Mouse (Mus musculus) urinary bladder, postnatal 4 days (tissue): ENCODE measurements around the gene Ocrl.

Source experiments
- DNase-seq, 2 experiments: peaks; one replicate each; pipeline ENCODE4 v3.0.0; 2021 to 2022; ENCODE audit warnings: low spot score in 2 of 2

Gene Ocrl

DNA sequence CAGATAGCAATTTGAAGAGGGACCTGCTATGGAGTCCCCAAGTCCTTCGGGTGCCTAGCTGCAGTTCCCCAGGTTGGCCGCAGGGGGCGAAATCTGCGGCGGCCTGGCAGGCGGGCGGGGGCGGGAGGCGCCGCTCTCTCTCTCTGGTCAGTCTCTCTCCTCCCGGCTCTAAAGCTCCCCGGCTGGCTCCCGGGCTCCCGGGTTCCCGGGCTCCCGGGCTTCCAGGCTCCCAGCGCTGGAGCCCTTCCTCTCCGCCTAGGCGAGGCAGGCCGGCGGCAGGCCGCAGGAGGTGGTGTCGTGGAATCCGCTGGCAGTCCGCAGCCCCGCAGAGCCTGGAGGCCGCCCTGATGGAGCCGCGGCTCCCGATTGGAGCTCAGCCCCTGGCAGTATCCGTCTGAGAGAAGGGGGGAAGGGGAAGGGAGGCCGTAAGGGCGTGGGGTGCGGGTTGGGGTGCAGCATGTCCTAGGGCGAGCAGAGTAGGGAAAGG lies at the start of gene Ocrl:
Gene Ocrl (plus strand): TSS at position 82 of the 487 bp plus-strand sequence.
- DNase-seq, result peak; percentile 62 to 75

DNA sequence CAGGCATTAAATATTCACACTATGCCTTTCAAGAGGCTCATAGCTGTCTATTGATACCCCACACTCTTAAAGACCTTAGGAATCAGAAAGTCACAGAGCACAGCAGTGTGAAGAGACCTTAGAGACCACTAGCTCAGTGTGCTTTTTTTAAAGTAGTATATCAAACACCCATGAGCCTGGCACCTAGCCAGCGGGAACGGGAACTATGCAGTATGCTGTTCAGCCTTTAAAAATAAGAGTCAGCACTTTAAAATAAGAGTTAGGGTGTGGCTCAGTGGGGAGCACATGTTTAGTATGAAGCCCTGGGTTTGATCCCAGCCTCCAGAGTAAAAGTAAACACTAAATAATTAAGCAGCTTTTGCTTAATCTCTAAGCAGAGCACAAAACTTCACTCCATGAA lies 32.1 kb upstream of the Ocrl start:
- DNase-seq, result peak; percentile 20 to 75

DNA sequence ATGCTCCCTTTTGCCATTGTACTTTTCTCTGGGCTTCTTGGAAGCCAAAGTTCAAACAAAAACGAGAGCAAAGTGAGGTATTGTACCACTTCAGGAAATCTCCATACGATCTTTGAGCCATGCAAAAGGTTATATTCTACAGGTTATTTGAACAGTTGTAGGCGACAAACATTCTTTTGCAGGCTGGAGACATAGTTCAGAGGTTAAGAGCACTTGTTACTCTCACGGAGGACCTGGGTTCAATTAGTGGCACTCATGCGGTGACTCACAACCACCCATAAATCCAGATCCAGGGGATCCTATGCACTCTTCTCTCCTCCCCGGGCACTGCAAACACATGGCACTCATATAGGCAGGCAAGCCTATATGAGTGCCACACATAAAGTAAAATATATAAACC lies 29.4 kb upstream of the Ocrl start:
- DNase-seq, result no peak

DNA sequence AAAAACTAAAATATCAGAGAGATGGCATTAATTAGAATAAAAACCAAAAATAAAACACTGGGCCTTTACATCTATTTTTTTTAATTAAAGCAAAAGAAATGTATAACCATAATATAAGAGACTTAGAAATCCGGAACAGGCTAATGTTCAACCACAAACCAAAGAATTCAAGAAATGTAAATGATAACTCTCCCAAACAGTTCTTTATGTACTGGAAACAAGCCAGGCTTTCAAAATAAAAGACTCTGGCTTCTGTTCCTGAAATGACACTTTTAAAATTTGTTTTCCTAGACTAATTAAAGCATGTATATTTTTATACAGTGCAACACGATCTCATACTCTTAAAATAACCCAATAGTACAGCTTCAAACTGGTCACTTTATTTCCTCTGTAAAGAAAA lies 24.8 kb upstream of the Ocrl start:
- no peak for DNase-seq

DNA sequence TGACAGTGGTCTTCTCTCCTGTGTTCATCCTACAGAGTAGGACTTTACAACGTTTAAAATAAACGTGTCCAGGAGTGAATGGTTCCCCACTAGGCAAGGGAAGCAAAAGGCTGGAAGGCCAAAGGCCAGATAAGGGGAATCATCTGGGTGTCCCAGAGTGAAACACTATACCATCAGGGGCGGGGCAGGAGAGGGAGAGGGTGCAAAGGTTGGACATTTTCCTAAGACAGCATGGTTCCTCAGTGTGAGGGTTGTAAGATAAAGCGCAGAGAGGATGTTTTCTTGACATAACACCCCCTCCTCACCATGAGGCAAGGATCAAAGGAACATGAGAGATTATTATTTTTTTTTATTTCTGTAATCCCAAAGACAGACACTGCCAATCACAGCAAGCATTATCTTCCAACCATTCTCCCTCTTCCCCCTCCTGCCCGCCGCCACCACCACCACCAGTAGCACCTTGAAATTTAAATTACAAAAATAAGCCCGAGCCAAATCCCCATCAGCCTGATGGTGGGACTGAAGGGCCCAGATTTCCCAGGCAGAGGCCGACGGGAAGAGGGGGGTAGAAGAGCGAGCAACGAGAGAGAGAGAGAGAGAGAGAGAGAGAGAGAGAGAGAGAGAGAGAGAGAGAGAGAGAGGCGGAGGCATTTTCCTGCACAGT lies 20.8 kb upstream of the Ocrl start:
- DNase-seq, result no peak

DNA sequence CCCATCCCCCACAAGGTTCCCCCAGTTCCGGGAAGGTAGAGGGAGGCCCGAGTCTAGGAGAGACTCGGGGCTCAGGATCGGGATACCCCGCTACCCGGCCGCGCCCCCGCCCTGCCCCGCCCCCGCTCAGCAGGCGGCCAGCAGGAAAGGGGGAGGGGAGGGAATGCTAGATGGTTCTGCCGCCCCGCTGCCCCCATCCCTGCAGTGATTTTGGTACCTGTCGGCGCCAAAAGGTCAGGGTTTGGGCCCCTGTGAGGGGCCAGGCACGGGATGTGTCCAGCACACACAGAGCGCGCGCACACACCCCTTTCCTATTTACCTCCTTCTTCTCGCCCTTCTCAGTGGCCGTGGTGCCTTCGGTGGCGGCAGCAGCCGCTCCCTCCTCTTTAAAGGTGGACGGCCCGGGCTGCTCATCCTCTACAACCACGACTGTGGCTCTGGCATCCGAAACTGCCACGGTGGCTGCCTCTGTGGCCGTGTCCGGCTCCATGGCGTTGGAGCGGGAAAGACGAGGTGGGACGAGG lies 20.2 kb upstream of the Ocrl start:
- peak in 1 of 2 experiments; percentile 59 for DNase-seq

DNA sequence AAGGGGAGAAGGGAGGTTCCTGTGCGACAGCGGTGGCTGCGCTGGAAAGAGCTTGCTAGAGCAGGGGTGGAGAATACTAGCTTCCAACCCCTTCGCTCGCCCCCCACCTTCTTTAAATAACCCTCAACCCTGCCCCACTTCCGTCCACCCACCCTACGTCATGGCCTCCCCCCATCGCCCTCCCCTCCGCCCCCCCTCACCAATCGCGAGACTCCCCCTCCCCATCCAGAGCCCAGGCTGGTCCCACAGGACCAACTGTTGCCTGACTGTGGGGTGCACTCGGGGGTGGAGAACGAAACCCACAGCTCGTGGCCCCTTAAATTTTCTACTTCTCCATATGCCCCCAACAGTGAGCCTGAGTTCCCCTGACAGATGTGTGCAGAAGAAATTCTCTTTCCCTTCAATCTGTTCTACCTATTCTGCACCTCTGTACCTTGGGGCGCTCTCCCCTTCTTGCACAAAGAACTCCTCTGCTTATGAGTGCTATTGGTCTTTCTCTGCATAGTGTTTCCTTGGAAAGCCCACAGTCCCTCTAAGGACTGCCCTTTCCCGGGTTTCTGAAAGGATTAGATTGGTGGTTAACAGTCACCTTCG lies 19.7 kb upstream of the Ocrl start, which contains the start of gene Smarca1:
Gene Smarca1 (minus strand): TSS at position 544 of the 594 bp plus-strand sequence.
- no peak for DNase-seq

DNA sequence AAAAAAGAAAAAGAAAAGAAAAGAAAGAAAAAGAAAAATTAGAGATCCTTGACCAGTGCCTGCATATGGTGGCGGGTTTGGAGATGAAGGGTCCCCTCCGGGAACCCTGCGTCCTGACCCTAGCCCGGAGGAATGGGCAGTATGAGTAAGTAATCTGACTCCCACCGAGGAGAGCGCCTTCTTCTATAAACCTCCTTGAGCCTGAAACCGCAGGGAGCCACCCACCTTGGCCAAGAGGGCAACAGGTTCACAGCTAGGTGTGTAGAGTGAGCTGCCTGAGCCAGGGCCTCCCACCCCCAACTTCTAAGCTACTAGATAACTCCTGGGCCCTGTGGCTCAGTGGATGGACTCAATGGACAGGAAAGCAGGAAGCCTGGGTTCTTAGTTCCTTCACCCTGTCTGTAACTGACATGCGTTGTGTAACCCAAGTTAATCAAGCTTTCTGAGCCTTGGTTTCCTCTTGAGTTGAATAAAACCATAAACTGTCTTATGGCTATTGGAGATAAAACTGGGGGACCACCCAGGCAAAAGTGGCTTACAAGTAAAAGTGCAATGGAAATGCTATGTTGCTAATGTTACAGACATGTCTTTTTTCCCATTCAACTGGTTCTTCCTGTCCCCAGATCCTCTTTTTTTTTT lies 836 bp downstream of the Ocrl start:
- no peak for DNase-seq

DNA sequence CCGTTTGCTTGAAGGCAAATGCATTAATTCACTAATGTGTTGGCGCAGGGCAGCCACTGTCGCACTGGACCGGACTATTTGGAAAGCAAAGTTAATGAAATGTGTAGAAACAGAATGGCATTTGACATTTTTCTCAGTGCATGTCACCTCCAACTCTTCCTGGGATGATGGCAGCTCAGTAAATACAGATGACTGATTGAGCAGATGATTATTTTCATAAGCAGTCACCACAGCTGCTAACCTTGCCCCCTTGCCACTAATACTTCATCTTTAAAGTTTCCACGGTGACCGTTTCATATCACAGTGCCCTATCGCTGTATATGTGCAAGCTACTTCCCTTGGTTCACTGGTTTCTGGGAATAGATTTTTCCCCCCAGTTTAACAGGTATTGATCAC lies 1.4 kb downstream of the Ocrl start:
- DNase-seq, result no peak

DNA sequence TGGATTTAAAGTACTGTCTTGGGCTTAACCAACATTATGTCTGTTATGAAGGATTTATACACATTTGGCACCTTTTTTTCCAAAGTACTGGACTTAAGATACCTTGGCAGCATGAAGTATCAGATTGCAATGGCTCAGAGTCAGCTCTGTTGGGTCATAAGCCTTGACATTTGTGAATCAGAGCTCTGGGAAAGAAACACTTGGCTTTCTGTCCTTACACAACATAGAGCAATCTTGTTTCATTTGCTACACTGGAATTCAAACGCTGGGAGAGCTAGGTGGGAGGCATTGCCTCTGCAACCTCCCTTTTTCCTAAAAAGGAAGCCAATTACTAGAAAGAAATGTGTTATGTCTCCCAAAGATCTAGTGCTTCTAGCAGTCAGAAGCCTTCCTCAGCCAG lies 4.6 kb downstream of the Ocrl start:
- no peak for DNase-seq

DNA sequence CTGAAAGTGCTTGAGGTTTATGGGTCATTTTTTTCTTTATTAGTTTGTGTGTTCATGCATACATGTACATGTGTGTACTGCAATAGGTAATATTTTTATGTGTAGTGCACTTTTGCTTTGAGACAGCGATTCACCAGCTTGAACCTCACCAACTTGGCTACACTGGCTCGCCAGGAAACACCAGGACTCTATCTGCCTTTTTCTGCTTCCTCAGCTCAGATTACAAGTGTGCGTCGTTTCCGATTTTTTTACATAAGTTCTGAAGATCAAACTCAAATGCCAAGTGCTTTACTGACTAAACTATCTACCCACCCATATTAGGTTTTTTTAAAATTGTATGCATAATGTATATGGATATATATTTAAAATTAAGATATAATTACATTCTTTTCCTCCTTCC lies 8.4 kb downstream of the Ocrl start:
- no peak for DNase-seq

DNA sequence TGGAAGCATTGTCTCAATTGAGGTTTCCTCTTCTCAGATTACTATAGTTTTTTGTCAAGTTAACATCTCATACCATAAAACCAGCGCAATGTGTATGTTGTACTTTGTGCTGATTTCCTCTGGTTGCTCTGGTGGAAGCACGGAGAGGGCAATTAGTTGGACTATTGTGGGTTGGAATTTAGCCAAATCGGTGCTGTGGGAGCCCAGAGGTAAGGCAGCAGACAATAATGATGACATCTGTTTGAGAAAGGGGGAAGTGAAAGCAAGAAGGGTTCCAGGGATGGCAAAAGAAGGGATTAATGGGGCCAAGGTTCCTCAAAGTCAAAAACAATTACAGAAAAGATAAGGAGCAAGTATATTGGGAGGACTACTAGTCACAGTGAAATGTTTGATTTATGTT lies 15.8 kb downstream of the Ocrl start:
- no peak for DNase-seq

DNA sequence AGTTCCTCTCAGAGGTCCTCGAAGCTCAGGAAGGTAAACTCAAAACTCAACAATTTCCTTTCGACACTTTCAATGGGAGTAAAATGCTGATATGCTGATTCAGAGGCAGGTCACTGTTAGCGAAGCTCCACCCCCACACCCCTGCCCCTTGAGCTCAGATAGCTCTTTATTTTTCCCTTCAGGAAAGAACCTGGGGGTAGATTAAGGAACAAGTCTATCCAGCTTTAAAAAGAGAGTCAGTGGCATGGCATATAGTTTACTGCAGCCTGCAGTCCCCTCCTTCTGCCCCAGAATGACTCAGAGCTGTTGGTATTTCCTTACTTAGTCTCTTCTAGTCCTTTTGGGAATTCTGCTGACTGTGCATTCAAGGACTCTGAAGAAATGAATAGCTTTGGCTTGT lies 18.3 kb downstream of the Ocrl start:
- DNase-seq, result no peak

DNA sequence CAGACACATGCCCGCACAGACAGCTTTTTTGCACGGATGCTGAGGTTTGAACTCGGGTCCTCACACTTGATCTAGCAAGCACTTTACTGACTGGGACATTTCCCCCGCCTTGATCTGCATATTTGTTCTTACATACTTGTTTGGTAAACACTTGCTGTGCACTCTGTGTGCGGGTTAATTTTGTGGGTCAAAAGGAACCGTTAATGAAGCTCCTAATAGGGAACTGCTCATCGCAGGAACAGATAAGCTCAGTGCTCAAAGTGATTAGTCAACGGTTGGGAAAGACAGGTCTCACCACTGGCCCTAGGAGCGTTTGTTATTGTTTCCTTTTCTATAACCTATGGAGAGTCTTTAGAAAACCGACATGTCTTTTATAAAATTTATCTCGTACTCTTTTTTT lies 22.2 kb downstream of the Ocrl start:
- DNase-seq, result no peak

DNA sequence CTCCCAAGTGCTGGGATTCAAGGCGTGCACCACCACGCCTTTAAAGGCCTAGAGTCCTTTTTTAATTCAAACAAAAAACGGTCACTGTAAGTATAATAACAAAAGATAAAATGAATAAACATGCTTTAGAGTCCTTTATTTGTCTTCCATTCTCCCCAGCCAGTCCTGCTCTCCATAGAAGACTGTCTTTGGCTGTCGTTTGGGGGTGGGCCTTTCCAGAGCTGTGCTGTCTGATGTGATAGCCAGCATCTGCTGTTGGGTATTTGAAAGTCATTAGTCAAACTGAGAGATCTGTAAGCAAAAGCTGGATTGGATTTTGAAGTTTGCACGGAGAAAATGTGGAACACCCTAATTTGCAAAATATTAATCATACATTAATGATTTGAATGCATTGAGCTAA lies 24.7 kb downstream of the Ocrl start:
- no peak for DNase-seq

DNA sequence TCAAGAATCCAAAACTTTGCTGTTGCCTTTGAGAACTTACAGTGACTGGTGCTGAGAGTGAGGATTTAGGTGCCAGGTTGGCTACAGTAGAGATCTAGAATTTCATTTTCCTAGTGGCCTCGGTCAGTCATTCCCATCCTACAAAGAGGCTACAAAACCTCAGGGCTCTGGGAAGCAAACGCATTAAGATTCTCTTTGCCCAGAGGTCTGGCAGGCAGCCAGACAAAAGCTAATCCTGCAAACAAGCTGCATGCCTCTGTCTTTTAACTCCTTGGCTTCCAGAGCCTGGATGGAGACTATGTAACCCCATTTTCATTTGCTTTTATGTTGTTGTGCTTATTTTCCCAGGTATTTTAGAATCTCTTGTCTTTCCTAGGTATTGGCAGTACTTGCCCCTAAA lies 25.6 kb downstream of the Ocrl start:
- peak in 1 of 2 experiments; percentile 16 for DNase-seq

DNA sequence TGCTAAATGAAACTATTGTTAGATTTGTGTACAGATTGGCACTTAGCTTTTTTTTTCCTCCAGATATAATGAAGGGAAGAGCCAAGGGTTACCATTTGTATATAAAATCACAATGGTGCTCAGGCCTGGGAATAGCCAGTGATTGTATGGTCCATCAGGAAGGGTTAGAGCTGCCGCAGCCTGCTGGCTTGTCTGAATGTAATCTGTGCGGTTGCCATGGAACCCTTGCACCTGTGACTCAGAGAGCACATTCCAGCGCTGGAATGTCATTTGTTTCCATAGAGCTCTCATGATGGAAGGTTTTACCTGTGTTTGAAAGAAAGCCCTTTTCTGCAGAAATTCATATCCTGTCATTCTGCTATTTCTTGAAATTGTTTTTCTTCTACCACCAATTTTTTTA lies 37.5 kb downstream of the Ocrl start:
- no peak for DNase-seq

DNA sequence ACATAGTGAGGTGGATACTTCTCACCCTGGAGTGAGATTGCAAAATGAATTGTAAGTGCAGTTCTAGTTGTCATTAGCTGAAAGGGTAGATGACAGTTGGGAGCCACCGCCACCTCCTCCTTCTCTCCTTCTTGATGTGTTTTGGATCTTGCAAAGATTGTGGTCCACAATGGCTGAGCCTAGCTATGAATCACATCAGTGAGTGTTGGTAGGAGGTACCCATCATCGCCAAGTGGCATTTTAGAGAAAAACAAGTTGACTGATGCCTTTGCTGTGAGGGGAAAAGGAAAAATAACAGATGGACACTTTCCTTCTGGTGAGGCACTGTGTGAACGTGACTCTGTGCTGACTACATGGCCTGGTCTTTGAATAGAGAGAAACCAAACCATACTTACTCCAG lies 50.4 kb downstream of the Ocrl start:
- no peak for DNase-seq

DNA sequence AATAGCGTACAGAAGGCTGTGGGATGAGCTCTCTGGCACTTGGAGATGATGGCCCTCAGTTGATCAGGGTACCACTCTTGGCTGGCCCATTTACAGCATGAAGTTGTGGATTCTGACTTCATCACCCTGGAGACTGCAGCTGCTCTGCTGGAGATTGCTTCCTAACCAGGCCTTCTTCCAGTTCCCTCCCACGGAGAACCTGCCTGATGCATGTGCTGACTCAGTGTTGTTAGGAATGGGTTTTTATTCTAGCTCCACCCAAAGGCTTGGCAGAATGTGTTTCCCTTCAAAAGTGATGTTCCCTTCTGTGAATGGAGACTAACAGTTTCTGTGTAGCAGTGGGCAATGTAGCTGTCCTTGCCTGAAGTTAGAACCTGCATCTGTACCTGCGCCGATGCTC lies 58.2 kb downstream of the Ocrl start:
- DNase-seq, result no peak

DNA sequence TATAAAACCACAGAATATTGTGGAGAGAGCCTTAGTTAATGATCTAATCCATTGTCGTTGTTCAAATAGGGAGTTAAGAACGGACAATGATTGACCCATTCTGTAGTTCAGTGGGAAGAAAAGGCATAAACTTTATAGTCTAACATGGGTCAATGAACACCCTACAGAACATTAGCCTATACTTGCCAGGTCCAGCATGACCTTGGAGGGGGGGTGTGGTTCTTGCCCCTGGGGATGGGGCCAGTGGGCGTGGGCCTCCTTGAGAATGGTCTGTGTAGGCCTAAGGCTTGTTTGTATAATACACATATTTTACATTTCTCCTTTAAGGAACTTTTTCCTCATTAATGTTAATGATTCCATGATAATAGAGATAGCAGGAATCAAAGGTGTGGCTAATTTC lies 58.7 kb downstream of the Ocrl start:
- DNase-seq, result no peak

DNA sequence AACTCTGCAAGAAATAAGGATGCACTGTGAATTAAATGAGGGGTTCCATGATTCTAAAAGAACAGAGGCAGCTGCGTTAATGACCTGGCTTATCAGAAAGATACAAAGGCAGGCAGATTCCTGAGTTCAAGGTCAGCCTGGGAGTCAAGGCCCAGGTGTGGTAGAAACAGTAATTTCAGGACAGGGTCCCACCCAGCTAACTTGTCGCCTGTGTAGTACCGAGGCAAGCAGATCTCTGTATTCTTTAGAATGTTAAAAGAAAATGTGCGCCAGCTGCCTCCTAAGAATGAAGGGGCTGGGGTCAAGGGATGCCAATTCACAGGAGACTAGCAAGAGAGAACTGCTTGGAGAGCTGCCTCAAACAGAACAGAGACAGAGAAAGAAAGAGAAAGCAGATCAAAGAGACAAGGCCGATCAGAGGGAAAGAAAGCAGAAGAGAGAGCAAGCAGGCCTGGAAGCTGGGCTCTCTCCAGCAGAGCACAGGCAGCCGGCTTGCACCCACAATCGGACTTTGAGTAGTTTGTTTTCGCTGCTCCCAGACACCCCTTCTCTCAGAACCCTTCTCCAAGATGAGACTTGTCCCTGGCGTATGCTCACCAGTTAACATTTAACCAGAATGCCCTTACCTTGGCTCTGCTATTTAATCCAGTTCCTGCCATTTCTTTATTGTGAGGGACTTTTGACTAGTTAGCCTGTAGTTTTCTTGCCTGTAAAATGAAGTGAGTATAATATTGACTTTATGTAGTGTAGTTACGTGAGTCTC lies 59.4 kb downstream of the Ocrl start:
- DNase-seq, result no peak

DNA sequence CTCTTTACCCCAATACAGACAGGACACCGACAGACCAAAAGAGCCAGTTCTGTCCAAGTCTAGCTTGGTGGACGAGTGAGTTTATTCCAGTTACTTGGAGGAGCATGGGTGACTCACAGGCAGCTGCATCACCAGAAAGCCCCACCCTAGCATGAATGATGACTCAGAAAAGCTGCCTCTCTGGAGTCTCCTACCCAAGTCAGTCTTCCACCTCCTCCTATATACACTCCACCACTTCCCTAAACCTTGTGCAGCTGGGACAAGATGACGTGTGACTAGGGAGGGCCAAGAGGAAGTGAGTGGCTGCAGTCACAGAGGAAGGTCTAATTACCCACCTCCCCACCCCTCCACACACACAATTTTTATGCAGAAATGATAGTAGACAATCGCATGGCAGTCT lies 64.4 kb downstream of the Ocrl start:
- no peak for DNase-seq
